Mouse (Mus musculus) lung, embryonic 14.5 days (tissue): ENCODE measurements around the gene Macf1. TPM values are rescaled to one million over a fixed set of nuclear protein-coding genes. Genes with fewer than 3 reads are reported as not detected.
A peak's percentile ranks its signal among the peaks of the same experiment; 100 is the strongest.

Experiments used
- ATAC-seq: fragments of 200-750 bp; cut with Nextera tagmentation; 2 replicates; pipeline ENCODE4 v1.8.0; 2017; ENCODE audit warnings: mild to moderate bottlenecking, moderate TSS enrichment, moderate library complexity; ENCODE audit not compliant: insufficient read depth
- DNase-seq: peaks from one replicate; pipeline ENCODE4 v3.0.0-alpha.2; 2015
- H3K27ac ChIP-seq: fragments of 300-500 bp; sonication (generic); 2 replicates; pipeline ENCODE4 v1.5.1; 2014; ENCODE audit warnings: low read depth, mild to moderate bottlenecking, moderate library complexity
- H3K27me3 ChIP-seq: fragments of 300-500 bp; sonication (generic); 2 replicates; pipeline ENCODE4 v1.6.1; 2014; ENCODE audit warnings: low read length, control low read depth; ENCODE audit not compliant: insufficient read depth
- H3K36me3 ChIP-seq: fragments of 300-500 bp; sonication (generic); 2 replicates; pipeline ENCODE4 v1.6.1; 2014; ENCODE audit warnings: control low read depth; ENCODE audit not compliant: insufficient read depth
- H3K4me1 ChIP-seq: fragments of 300-500 bp; sonication (generic); 2 replicates; pipeline ENCODE4 v1.6.1; 2014; ENCODE audit warnings: antibody characterized with exemption, control low read depth; ENCODE audit not compliant: insufficient read depth
- H3K4me2 ChIP-seq: fragments of 300-500 bp; sonication (generic); 2 replicates; pipeline ENCODE4 v1.6.1; 2014; ENCODE audit warnings: mild to moderate bottlenecking
- H3K4me3 ChIP-seq: fragments of 300-500 bp; sonication (generic); 2 replicates; pipeline ENCODE4 v1.5.1; 2014; ENCODE audit warnings: low read depth, low read length
- H3K9ac ChIP-seq: fragments of 300-500 bp; sonication (generic); 2 replicates; pipeline ENCODE4 v1.6.1; 2014
- H3K9me3 ChIP-seq: fragments of 300-500 bp; sonication (generic); 2 replicates; pipeline ENCODE4 v1.6.1; 2016; ENCODE audit warnings: low read depth, low read length, control low read depth
- CTCF ChIP-seq: IDR thresholded peaks from 2 replicates; pipeline ENCODE4 v1.5.1; 2016; ENCODE audit warnings: antibody characterized with exemption, low read depth
- WGBS: fragments of 180-500 bp; shearing (Covaris S2); extraction: QIAGEN DNeasy Blood & Tissue Kit; methylation state at CpG from one replicate; pipeline ENCODE4 v1.1.7; 2014; 5-methylcytosine and 5-hydroxymethylcytosine counted together
- polyA plus RNA-seq: library from polyadenylated mRNA; unstranded; fragments of >200 nt; fragmentation: Nextera tagmentation; extraction: Ambion mirVana; gene quantifications from 2 replicates; pipeline ENCODE4 v1.2.1, GENCODE M21; 2014

The Macf1 gene
- polyA plus RNA-seq, 1 experiment from 2014 or later, result 103 TPM

DNA sequence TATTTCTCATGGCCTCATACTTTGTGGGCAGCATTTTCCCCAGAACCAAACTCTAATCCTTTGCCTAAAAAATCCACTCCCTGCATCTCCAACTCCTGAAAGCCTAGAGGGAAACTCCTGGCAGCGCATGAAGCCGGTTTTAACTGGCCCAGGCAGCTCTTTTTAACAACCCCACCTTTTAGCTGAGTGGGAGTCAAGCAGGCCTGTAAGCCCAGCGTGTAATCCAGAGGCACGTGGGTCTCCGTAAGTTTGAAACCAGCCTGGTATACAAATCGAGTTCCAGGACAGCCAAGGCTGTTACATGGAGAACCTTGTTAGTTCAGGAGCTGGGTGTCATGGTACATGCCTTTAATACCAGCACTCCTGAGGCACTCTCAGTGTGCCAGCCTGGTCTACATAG, 14.5 kb downstream of the Macf1 start:
- Histone ChIP-seq H3K4me2 (no peak overlapping the region), H3K27ac (no peak overlapping the region), H3K36me3 (no peaks in the 10 kb centered on the region), H3K27me3 (no peaks in the 10 kb centered on the region), H3K4me1 (peaks cover 10% of the 10 kb centered on the region), H3K4me3 (no peak overlapping the region), H3K9ac (no peak overlapping the region), H3K9me3 (no peaks in the 10 kb centered on the region)
- DNase-seq, result no peak
- no peak for TF ChIP-seq CTCF
- ATAC-seq, result no peak
- 71% methylated on average over 6 of the region's 6 CpGs for WGBS

GRCm38 (mm10) chr4:123667260-123667867, 16.8 kb downstream of the Macf1 start:
- Histone ChIP-seq H3K4me1 (peaks cover 13% of the 10 kb centered on the region), H3K27ac (no peak overlapping the region), H3K4me2 (no peak overlapping the region), H3K9ac (no peak overlapping the region), H3K9me3 (no peaks in the 10 kb centered on the region), H3K36me3 (no peaks in the 10 kb centered on the region), H3K4me3 (no peak overlapping the region), H3K27me3 (no peaks in the 10 kb centered on the region)
- peak; percentile 98 for TF ChIP-seq CTCF
- DNase-seq (peak; percentile 94), ATAC-seq (no peak)
- 55% methylated on average over 1 of the region's 1 CpGs for WGBS

GRCm38 (mm10) chr4:123666517-123666916, 17.6 kb downstream of the Macf1 start:
- Histone ChIP-seq H3K27me3 (no peaks in the 10 kb centered on the region), H3K4me3 (no peak overlapping the region), H3K4me1 (peaks cover 20% of the 10 kb centered on the region), H3K9ac (no peak overlapping the region), H3K9me3 (no peaks in the 10 kb centered on the region), H3K4me2 (no peak overlapping the region), H3K36me3 (no peaks in the 10 kb centered on the region), H3K27ac (peak overlapping the region; percentile 13; the same call in 1 of the 2 replicates)
- no peak for DNase-seq
- no peak for TF ChIP-seq CTCF
- WGBS, result 82% methylated on average over 1 of the region's 1 CpGs
- ATAC-seq, result no peak

- no peak for DNase-seq
- no peak for TF ChIP-seq CTCF
- peak overlapping the region; percentile 99 for H3K27ac ChIP-seq
Measured at GRCm38 (mm10) chr4:123665681-123666278, 18.4 kb downstream of the Macf1 start.

DNA sequence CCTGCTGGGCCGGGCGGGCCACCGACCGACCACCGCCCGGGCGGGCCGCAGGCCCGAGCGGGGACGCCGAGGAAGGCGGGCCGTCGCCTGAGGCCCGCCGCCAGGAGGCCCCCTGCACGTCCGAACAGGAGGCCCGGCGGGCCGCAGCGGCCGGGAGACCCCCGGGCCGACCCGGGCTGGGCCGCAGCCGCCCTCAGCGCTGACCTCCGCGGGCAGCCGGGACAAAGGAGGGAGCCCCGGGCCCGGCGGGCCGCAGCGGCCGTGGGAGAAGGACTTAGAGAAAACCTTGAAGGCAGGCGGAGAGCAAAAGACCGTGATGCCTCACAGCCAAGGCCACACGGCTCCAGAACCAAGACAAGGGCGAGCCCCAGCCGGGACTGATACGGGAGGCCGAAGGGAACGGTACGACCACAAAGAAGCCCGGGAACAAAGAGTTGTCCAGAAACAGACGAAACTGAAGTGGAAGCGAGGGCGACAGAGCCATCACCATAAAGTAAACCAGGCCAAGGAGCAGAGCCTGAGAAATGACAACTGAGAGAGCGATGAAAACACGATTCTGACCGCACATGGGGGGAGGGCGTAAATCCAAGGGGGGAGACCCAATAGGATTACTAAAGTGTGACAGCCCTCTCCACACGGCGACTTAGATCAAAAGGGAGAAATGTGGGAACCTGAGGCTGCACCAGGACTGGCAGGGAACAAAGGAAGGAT, 19.1 kb downstream of the Macf1 start:
- Histone ChIP-seq H3K4me2 (peak overlapping the region; percentile 71), H3K9me3 (no peaks in the 10 kb centered on the region), H3K4me1 (peaks cover 20% of the 10 kb centered on the region), H3K27ac (peak overlapping the region; percentile 99), H3K4me3 (peak overlapping the region; percentile 93), H3K9ac (peak overlapping the region; percentile 96), H3K27me3 (no peaks in the 10 kb centered on the region), H3K36me3 (no peaks in the 10 kb centered on the region)
- TF ChIP-seq CTCF, result no peak
- DNase-seq (peak; percentile 59), ATAC-seq (peak; percentile 8)
- WGBS, result under 1% methylated on average over 57 of the region's 58 CpGs

More at GRCm38 (mm10) chr4:123665681-123666278, 18.4 kb downstream of the Macf1 start:
- no peak for ATAC-seq
- Histone ChIP-seq H3K9me3 (no peaks in the 10 kb centered on the region), H3K4me2 (peak overlapping the region; percentile 71), H3K4me3 (peak overlapping the region; percentile 93), H3K36me3 (no peaks in the 10 kb centered on the region), H3K27me3 (no peaks in the 10 kb centered on the region), H3K4me1 (peaks cover 20% of the 10 kb centered on the region), H3K9ac (peak overlapping the region; percentile 96)
- 30% methylated on average over 11 of the region's 11 CpGs for WGBS

DNA sequence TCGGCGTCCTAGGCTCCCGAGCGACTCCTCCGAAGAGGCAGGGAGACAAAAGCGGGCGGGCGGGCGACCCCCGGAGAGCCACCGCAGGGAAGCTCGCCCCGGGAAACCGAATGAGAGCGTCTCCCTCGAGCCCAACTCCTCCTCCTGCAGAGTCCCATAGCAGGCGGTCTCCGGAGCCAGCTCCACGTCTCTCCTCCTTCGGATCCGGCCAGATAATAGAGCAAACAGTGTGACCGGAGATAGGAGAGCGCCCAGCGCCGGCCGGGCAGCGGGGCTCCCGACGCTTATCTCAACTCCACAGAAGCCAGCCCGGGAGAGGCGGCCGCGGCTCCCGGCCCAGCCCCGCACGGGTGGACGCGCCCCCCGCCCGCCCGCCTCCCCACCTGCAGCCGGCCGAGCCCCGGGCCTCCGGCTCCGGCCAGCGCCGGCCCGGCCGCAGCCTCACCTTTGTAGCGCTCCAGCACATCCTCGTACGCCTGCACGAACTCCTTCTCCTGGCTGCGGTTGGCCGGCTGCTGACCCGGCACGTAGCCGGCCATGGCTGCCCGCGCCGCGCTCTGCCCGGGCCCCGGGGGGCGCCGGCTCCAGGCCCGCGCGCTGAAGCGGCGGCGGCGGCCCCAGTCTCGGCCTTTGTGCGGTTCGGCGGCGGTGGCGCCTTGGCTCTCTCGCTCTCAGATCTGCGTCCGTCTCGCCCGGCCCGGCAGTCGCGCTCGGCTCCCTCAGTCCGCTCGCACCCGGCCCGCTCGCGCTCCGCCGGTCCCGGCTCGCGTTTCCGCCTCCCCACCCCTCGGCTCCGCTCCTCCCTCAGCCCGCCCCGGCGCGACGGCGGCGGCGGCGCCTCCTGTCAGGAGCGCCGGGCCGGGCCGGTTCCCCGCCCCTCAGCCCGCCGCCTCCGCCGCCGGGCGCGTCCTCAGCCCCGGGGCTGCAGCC, 19.9 kb downstream of the Macf1 start:
- no peaks in the 10 kb centered on the region for H3K36me3 ChIP-seq
- H3K27ac ChIP-seq, result peak overlapping the region; percentile 99
- peak overlapping the region; percentile 96 for H3K9ac ChIP-seq
- no peak for TF ChIP-seq CTCF
- H3K4me1 ChIP-seq, result peaks cover 20% of the 10 kb centered on the region
- H3K4me3 ChIP-seq, result peak overlapping the region; percentile 93
- ATAC-seq (peak; percentile 81), DNase-seq (peak; percentile 78)
- WGBS, result under 1% methylated on average over 105 of the region's 125 CpGs
- H3K9me3 ChIP-seq, result no peaks in the 10 kb centered on the region
- no peaks in the 10 kb centered on the region for H3K27me3 ChIP-seq
- peak overlapping the region; percentile 71 for H3K4me2 ChIP-seq
